Mouse (Mus musculus) cerebellum, adult 9-11 months (tissue): Measurements from ENCODE around the gene Derl2.
A peak's percentile ranks its signal among the peaks of the same experiment; 100 is the strongest.

Experiments
- DNase-seq: peaks from one replicate; pipeline ENCODE4 v3.0.0; 2022

Derl2 gene

DNA sequence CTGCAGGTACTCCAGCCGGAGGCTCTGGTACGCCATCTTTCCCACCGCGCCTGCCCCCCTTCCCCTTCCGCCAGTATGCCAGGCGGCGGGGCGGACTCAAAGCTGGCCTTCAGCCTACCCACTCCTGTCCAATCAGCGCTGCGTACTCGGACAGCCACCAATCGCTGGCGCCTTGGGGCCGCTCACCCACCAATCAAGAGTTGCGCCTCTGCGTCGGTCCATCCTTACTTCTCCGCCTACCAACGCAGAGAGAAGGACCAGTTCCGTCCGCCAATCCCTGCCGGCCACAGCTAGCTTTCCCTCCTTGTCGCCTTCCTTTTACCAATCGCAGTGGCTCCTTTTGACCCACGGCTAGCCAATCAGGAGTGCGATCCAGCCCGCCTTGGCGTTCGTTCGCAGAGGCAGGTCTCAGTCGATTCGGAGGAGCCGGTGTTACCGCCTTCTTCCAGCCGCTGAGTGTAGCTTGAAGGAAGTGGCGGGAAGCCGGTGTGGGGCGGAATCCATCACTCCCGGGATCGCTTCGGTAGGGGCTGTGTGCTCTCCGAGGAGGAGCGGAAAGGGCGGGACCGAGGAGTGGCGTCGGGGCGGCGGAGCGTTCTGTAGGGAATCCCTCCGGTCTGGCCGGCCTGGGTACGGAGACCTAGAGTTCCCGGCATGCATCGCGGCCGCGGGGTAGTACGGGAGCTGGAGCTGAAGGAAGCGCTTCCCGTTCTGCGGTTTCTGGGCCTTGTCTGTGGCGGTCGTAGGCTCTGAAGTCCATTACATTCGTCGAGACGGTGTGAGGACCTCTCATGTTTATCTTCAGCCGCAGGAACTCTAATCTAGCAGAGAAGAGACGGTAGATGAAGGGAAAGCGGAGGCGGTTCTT, at the start of gene Derl2, which contains the start of gene Mis12:
Gene Derl2 (minus strand): TSS at position 641 of the 868 bp plus-strand sequence.
Gene Mis12 (plus strand): TSS at position 411 of the 868 bp plus-strand sequence.
- DNase-seq, result peak; percentile 100

GRCm38 (mm10) chr11:71052554-71052953, 32.9 kb upstream of the Derl2 start:
- DNase-seq, result no peak

GRCm38 (mm10) chr11:71039526-71040298, 20.1 kb upstream of the Derl2 start:
- DNase-seq, result no peak

DNA sequence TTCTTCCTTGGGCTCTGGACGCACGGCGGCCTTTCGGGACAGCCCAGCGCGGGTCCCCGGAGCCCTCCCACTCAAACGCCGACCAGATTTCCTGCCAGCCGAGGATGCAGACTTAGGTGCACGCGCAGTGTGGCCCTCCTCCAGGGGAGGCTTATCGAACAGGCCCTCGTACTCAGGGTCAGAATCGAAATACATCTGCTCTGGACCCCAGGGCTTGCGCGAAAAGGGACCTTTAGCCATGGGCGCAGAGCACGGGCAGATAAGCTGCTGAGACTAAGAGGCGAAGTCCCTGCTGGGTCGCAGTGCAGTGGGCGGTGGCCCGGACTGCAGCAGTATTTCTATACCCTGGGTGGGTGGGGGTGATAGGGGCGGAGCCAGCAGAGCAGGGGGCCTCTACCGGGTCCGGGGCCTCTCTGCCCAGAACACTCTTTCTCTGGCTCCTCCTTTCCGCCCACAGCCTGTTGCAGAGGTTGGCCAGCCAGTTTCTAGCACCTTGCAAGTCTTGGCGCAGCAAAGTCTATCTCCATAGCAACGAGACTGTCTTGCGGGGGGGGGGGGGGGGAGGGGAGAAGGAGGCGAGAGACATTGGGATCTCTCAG, 13.6 kb upstream of the Derl2 start, which contains the start of gene 6330403K07Rik:
Gene 6330403K07Rik (minus strand): TSS at position 351 of the 599 bp plus-strand sequence.
- DNase-seq, result peak; percentile 43

DNA sequence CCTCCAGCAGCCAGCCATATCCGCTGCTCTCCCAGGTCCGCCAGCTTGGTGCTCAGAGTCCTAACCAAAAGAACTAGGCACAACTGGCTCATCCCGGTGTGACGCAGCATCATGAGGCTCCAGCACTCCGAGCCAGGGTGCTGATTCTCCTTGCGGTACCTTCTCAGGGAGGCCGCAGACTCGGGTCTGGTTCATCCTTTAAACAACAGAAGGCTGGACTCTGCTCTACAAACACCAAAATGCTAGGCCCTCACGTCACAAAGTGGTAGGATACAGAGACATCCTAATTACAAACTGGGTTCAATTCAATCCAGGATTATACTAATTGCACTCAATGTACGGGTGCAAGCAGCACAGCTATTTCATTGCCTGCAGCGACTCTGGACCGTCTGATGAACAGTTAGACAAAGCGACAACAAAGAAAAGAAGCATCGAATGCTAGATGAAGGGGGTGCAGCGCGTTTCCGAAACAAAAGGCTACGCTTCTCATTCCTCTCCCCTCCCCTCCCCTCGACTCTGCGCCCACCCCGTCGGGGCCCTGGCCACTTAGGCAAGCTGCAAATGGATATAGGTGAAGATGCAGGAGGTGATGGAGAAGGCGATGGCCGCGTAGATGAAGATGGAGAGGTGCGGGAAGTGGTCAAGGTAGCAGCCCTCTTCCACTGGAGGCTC, 13.0 kb upstream of the Derl2 start:
- no peak for DNase-seq

DNA sequence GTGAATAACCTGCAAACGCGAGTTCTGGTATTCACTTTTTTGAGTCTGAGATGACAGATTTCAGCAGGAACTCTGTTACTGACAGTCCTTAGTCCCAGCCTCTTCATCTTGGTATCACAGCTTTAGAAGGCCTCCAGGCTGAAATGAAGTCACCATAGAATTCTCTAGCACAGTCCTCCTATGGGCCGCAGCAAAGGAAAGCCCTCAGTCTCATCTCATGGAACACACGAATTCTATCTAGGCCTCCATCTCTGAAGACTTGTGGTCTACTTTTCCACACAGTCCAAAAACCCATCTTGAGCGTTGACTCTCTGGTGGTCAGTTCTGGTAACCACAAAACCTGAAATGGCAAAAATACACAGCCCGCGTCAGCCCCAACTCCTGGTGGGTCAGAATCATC, 12.4 kb upstream of the Derl2 start:
- no peak for DNase-seq

DNA sequence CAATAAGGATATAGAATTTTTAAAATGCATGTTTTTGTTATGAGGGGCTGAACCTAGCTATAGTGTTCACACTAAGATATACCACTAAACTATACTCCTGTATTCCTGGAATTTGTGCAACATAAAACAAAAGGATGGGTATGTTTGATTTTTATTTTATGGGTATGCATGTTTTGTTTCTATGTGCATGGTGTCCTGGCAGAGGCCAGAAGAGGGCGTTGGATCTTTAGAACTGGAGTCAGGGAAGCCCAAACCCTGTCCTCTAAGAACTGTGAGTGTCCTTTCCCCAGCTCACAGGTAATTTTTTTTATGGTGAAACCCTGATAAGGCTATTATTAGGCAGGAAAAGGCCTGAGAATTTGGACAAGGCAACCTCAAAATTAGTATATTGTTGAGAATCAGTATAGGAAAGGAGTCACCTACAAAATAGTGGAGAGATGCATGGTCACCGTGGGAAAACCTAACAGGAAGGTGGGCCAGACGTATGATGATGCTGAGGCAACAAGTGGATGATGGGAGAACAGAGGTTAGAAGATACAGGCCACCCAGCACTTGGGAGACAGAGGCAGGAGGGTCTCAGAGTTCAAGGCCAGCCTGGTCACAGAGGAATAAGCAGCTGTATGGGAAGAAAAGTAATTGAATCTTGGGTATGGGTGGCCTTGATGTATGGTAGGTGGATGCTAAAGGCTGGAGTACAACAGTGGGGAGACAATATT, 9.9 kb upstream of the Derl2 start:
- no peak for DNase-seq

DNA sequence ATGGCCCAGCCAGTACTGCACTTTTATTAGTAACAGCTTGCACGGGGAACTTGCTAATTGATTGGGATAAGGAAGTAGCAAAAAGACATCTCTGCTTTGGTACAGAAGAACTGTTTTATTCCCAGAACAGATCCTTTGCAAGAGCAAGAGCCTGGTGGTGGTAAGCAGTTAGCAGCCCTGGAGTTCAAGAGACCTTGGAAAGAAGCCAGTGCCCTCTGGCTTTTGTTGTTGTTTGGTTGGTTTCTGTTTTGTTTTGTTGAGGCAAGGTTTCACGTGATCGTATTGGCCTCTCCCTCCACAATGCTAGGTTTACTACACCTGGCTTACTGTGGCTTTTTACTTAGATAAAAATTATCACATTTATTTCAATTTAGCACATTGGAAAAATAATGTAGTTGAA, 8.6 kb upstream of the Derl2 start:
- DNase-seq, result no peak

DNA sequence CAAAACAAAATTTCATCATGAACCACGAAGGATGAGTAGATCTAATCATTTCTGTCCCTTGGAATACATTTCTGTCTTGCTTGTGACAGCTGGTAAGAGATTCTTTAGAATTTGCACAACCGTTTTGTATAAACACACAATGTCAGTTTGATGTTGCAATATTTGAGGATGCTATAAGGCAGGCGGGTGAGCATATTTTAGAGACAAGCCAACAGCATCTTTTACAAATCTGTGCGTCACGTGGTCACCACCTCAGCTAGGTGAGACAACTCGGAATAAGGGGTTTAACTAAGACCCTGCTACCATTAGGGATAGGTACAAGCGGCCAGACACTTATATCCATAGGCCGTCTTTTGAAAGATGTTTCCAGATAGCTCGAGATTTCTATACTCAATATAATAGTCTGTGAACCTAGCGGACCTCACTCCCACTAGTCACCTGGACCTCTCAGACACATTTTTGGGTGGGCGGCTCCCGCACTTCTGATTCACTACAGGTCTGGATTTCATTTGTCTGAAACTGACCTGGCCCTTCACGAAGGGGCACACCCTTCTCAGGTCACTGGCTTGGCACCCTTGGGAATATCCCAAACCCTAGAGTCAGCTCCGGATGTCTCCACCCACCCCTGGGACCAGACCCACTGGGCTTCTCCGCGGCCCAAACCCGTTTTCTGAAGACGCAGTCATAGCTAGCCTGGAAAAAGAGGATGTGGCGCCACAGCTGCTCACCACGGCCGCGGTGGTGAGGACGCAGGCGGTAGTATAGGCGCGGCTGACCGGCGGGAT, 1.0 kb downstream of the Derl2 start:
- peak; percentile 16 for DNase-seq

GRCm38 (mm10) chr11:71017051-71017450, 2.6 kb downstream of the Derl2 start:
- no peak for DNase-seq

- no peak for DNase-seq
Measured at GRCm38 (mm10) chr11:71012743-71013142, 6.9 kb downstream of the Derl2 start.

GRCm38 (mm10) chr11:71008321-71008720, 11.3 kb downstream of the Derl2 start:
- no peak for DNase-seq

DNA sequence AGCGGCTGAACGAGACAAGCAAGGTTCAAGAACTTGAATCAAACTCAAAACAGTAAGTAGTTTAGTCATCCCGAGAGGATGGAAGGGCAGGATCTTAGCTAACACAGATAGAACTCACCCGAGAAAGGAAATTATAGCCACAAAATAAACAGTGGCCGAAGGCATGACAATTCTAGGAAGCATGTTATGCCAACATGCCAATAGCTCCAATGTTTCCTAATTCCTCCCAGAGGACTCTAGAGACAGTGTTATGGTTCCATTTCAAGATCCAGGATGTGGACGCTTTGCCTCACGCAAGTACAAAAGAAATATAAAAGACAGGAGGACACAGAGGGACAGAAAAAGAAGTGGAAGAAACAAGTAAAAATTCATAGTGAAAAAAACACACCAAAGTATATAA, 11.8 kb downstream of the Derl2 start:
- DNase-seq, result no peak

GRCm38 (mm10) chr11:71007026-71007425, 12.6 kb downstream of the Derl2 start:
- DNase-seq, result no peak

- DNase-seq, result no peak
Measured at GRCm38 (mm10) chr11:71005046-71005445, 14.6 kb downstream of the Derl2 start.

- peak; percentile 98 for DNase-seq
Measured at GRCm38 (mm10) chr11:71004316-71004773, 15.3 kb downstream of the Derl2 start, which contains the start of gene Dhx33. TSS of gene Dhx33 (minus strand) at chr11:71004437.

DNA sequence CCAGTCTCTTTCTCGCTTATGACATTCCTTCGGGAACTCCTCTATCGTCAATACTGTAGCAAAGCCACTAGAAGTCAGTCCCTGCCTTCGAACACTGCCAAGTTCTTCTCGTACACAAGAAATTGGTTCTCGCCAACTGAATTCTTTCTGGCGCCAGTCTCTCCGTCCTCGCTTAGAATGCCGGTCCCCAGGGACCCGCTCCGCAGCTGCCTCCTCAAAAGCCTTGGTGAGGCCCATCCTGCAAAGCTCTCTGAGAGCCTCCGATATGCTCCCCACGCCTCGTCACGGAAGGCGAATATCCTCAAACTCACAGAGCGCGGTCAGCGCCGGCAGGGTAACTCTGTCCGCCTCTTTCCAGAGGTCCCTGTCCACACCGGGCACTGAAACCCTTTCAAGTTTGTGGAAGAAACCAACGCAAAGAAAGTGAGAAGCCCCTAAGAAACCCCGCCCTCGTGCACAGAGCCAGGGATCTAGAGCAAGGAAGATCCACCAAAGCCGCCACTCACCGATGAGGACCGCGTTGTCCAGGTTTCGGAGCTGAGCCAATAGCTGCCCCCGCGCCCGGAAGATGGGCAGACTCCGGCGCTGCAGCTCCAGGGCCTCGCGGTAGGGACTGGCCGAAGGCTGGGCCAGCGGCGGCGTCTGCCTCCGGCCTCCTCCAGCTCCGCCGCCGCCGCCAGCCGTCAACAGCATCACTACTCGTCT, 15.9 kb downstream of the Derl2 start:
- no peak for DNase-seq

- DNase-seq, result no peak
Measured at GRCm38 (mm10) chr11:71001167-71001566, 18.5 kb downstream of the Derl2 start.

- peak; percentile 92 for DNase-seq
Measured at GRCm38 (mm10) chr11:70982557-70983228, 36.9 kb downstream of the Derl2 start, which contains the start of gene C1qbp. TSS of gene C1qbp (minus strand) at chr11:70983026.

DNA sequence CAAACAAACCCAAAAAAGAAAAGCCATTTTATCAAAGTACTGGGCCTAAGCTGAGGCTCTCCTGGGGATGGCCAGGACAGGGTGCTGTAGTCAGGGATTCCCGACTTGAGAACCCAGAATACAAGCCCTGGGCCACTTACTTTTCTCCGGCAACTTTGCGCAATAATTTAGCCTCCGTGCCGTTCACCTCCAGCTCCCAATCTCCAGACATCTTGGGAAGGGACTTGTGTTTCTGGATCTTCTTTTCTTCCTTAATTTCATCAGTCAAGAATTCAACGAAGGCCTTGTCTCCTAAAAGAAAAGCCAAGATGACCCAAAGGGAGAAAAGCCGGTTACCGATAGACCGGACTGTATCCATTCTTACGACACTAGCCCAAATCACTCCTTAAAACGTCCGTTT, 37.6 kb downstream of the Derl2 start:
- DNase-seq, result no peak
